Mouse (Mus musculus) intestine, embryonic 14.5 days (tissue): ENCODE data around the gene Ifit3. TPM values are rescaled to one million over a fixed set of nuclear protein-coding genes. Genes with fewer than 3 reads are reported as not detected.
A peak's percentile ranks its signal among the peaks of the same experiment; 100 is the strongest.
"Not testable (repeated sequence)": the region's sequence is repeated elsewhere in the genome, so short reads cannot be mapped to it uniquely, and the experiment has no call there.

ENCODE experiments used
- ATAC-seq: fragments of 200-750 bp; cut with Nextera tagmentation; replicated peaks from 2 replicates; pipeline ENCODE4 v1.8.0; 2017; ENCODE audit warnings: low read depth, moderate number of reproducible peaks, moderate TSS enrichment, moderate library complexity; ENCODE audit not compliant: low FRiP score, low TSS enrichment
- DNase-seq: peaks from one replicate; pipeline ENCODE4 v3.0.0-alpha.2; 2018; ENCODE audit warnings: low spot score
- H3K27ac ChIP-seq: fragments of 300-500 bp; sonication (generic); 2 replicates; pipeline ENCODE4 v1.5.1; 2014; ENCODE audit warnings: low read depth, mild to moderate bottlenecking, control low read depth
- H3K27me3 ChIP-seq: fragments of 300-500 bp; sonication (generic); replicated peaks from 2 replicates; pipeline ENCODE4 v1.6.1; 2014; ENCODE audit warnings: low read length, control low read depth; ENCODE audit not compliant: control insufficient read depth, insufficient read depth
- H3K36me3 ChIP-seq: fragments of 300-500 bp; sonication (generic); 2 replicates; pipeline ENCODE4 v1.6.1; 2014; ENCODE audit warnings: low read length, control low read depth; ENCODE audit not compliant: control insufficient read depth, insufficient read depth
- H3K4me1 ChIP-seq: fragments of 300-500 bp; sonication (generic); replicated peaks from 2 replicates; pipeline ENCODE4 v1.6.1; 2014; ENCODE audit warnings: low read length, control low read depth, mixed read lengths; ENCODE audit not compliant: control insufficient read depth, insufficient read depth
- H3K4me2 ChIP-seq: fragments of 300-500 bp; sonication (generic); 2 replicates; pipeline ENCODE4 v1.6.1; 2014; ENCODE audit warnings: low read length
- H3K4me3 ChIP-seq: fragments of 300-500 bp; sonication (generic); 2 replicates; pipeline ENCODE4 v1.5.1; 2014; ENCODE audit warnings: low read depth, low read length, control low read depth, mixed read lengths
- H3K9ac ChIP-seq: fragments of 300-500 bp; sonication (generic); 2 replicates; pipeline ENCODE4 v1.6.1; 2014; ENCODE audit warnings: mild to moderate bottlenecking, low read length
- H3K9me3 ChIP-seq: fragments of 300-500 bp; sonication (generic); 2 replicates; pipeline ENCODE4 v1.6.1; 2016; ENCODE audit warnings: low read length, control low read depth; ENCODE audit not compliant: control insufficient read depth
- WGBS: fragments of 180-500 bp; shearing (Covaris S2); extraction: QIAGEN DNeasy Blood & Tissue Kit; methylation state at CpG from one replicate; pipeline ENCODE4 v1.1.7; 2014; 5-methylcytosine and 5-hydroxymethylcytosine counted together
- polyA plus RNA-seq: library from polyadenylated mRNA; unstranded; fragments of >200 nt; fragmentation: Nextera tagmentation; extraction: Ambion mirVana; gene quantifications from 2 replicates; pipeline ENCODE4 v1.2.1, GENCODE M21; 2014

Gene Ifit3
- polyA plus RNA-seq, 1 experiment from 2014 or later, result 0.60 TPM

DNA sequence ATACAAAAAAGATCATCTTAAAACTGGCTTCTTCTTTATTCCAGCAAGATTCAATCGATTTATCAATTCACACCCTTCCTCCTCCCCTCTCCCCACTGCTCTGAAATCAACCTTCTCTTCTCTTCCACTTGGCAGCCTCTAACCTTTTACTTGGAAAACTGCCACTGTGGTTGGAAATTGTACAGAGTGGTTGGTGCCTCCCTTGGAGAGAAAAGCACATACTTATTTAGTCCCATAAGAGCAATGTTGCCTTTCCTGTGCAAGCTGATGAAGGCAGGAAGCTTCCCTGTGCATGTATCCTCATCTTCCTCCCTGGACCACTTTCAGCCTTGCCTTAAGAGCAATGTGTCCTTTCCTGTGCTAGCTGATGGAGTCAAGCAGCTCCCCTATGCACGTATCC is 15.0 kb downstream of the Ifit3 start:
- Histone ChIP-seq H3K27ac (no peak overlapping the region), H3K4me2 (no peak overlapping the region), H3K36me3 (no peaks in the 10 kb centered on the region), H3K4me3 (no peak overlapping the region), H3K9me3 (no peaks in the 10 kb centered on the region), H3K9ac (no peak overlapping the region), H3K4me1 (no peaks in the 10 kb centered on the region), H3K27me3 (no peaks in the 10 kb centered on the region)
- DNase-seq (no peak), ATAC-seq (no peak)
- 86% methylated on average over 2 of the region's 2 CpGs for WGBS

DNA sequence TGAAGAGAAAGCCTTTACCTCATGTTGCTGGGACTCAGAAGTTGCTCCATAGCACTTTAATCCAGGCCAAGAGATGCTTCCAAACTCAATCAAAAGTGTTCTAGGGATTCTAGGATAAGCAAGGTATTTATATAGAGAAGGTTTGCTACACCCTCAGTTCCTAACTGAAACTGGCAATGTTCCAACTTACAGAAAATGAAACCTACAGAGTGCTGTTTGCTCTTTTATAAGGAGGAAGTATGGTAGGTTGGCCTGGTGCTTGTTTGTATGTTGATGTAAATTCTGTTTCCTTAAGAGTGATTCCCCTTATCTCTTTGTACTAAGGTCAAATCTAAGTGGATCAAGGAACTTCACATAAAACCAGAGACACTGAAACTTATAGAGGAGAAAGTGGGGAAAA is 15.9 kb downstream of the Ifit3 start:
- H3K27ac ChIP-seq, DNase-seq, H3K4me1 ChIP-seq, H3K4me3 ChIP-seq, H3K36me3 ChIP-seq, H3K9me3 ChIP-seq, H3K27me3 ChIP-seq, H3K4me2 ChIP-seq, ATAC-seq, H3K9ac ChIP-seq: not testable (repeated sequence)

DNA sequence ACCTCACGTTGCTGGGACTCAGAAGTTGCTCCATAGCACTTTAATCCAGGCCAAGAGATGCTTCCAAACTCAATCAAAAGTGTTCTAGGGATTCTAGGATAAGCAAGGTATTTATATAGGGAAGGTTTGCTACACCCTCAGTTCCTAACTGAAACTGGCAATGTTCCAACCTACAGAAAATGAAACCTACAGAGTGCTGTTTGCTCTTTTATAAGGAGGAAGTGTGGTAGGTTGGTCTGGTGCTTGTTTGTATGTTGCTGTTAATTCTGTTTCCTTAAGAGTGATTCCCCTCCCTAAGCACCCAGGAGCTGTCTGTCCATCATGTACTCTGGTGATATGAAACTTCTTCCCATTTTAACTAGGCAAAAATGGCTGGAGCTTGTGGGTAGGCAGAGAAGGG is 18.6 kb downstream of the Ifit3 start, which contains the start of gene Ifit1bl1:
Gene Ifit1bl1 (minus strand): TSS at position 69 of the 400 bp plus-strand sequence.
- not testable (repeated sequence) for H3K9ac ChIP-seq, H3K36me3 ChIP-seq, ATAC-seq, H3K9me3 ChIP-seq, DNase-seq, H3K27ac ChIP-seq, H3K4me2 ChIP-seq, H3K27me3 ChIP-seq, H3K4me3 ChIP-seq, H3K4me1 ChIP-seq
- WGBS, result 58% methylated on average over 1 of the region's 1 CpGs

DNA sequence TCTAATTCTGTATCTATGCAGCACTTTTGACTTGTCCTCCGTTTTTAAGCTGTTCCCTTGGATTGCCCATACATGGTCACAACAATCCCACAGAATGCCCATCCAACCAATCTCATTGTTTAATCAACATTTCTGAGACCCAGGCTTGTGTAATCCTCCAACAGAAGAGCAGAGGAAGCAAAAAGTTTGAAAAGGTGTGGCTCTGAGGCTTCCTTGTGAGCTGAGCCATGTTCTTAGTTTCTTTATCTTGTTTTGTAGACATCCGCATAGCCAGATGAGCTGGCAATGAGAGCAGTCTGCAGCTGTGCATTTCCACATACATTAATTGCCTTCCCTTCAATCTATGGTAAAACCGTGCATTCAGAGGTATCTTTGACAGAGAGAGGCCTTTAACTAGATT is 22.1 kb downstream of the Ifit3 start:
- H3K4me3 ChIP-seq, result no peak overlapping the region
- H3K36me3 ChIP-seq, result no peaks in the 10 kb centered on the region
- no peak overlapping the region for H3K4me2 ChIP-seq
- H3K27me3 ChIP-seq, result no peaks in the 10 kb centered on the region
- H3K9me3 ChIP-seq, result no peaks in the 10 kb centered on the region
- DNase-seq (no peak), ATAC-seq (no peak)
- WGBS, result 90% methylated on average over 3 of the region's 3 CpGs
- no peak overlapping the region for H3K9ac ChIP-seq
- no peak overlapping the region for H3K27ac ChIP-seq
- no peaks in the 10 kb centered on the region for H3K4me1 ChIP-seq

DNA sequence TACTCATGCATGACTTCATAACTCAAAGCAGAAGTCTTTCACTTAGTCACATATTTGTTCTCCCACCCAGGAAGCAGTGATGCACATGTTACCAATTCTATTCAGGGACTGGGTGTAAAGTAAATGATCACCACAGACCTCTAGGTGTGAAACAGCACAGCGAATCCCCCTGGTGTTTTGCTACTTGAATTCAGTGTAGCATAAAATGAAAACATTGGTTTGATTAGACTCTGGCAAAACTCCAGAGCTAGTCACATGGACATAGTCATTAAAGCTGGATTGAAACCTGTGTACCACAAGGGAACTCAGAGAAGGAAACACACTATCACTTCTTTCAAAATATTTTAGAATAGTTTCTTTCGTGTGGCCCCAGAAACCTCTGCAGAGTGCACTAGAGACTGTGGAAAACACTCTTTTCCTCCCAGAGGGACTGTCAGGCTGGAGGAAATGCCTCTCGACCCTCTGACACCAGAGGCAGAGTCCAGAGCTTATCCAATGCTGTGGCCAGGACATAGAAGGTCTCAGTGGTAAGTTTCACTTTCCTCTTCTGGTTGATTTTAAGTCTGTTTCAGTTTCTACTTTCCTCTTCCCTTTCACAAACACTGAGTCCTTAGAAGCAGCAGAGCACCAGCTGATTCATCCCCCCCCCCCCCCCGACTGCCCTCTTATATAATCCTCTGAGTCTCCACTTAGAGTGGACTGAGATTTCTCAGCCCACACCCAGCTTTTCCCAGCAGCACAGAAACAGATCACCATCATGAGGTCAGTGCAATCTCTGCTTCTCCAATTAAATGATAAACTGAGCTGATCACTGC is 24.1 kb downstream of the Ifit3 start, which contains the start of gene Ifit3b:
Gene Ifit3b (plus strand): TSS at position 734 of the 815 bp plus-strand sequence.
- not testable (repeated sequence) for H3K4me2 ChIP-seq, DNase-seq, H3K4me1 ChIP-seq, H3K27ac ChIP-seq, H3K4me3 ChIP-seq, H3K9ac ChIP-seq, H3K9me3 ChIP-seq, H3K36me3 ChIP-seq, H3K27me3 ChIP-seq
- peak; percentile 55; the same call in 1 of the 2 replicates for ATAC-seq
- WGBS, result 31% methylated on average over 4 of the region's 4 CpGs

DNA sequence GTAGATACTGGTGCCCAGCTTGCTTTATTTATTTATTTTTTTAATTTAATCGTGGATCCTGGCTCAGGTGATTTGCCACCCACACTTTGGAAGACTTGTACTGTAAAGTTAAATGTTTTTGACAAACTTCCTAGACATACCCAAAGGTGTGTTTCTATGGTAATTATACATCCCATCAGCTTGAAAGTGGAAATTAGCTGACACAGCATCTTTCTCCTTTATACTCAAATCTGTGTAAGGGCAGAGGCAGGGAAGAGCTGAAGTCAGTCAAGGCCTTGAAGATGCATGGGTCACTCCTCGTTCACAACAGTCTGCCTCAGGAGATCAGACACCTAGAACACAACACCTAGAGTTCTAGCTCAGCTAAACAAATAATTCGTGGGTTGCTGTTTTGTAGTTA is 26.8 kb downstream of the Ifit3 start:
- DNase-seq, H3K36me3 ChIP-seq, H3K27me3 ChIP-seq, H3K4me1 ChIP-seq, ATAC-seq, H3K4me3 ChIP-seq, H3K27ac ChIP-seq, H3K9me3 ChIP-seq, H3K4me2 ChIP-seq, H3K9ac ChIP-seq: not testable (repeated sequence)
- 73% methylated on average over 3 of the region's 3 CpGs for WGBS

DNA sequence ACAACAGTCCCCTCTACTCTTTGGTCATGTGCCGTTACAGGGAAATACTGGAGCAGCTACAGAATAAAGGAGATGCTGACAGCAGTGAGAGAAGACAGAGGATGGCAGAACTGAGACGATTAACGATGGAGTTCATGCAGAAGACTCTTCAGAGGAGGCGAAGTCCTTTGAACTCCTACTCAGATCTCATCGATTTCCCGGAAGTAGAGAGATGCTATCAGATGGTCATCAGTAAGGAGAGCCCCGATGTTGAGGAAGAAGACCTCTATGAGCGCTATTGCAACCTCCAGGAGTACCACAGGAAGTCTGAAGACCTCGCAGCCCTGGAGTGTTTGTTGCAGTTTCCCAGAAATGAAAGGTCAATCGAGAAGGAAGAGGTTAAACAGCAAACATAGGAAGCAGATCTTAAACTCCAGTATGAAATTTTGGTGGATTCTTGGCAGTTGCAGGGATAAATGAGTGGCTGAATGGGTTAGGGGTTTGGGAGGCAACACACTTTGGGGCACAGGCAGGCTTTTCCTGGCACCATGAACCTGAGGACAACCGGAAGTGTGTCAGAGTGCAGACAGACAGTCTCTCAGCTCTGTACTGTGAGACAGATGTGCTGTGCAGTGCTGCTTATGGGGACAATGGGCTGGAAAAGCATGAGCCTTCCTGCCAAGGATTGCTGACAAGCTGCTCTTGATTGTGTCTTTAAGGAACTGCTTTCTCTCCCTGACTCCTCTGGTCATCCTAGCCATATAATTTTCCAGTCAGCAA is 29.1 kb downstream of the Ifit3 start:
- H3K27me3 ChIP-seq, H3K9ac ChIP-seq, H3K4me1 ChIP-seq, H3K4me3 ChIP-seq, H3K4me2 ChIP-seq, H3K27ac ChIP-seq, ATAC-seq, H3K36me3 ChIP-seq, H3K9me3 ChIP-seq, DNase-seq: not testable (repeated sequence)
- WGBS, result 74% methylated on average over 5 of the region's 11 CpGs

DNA sequence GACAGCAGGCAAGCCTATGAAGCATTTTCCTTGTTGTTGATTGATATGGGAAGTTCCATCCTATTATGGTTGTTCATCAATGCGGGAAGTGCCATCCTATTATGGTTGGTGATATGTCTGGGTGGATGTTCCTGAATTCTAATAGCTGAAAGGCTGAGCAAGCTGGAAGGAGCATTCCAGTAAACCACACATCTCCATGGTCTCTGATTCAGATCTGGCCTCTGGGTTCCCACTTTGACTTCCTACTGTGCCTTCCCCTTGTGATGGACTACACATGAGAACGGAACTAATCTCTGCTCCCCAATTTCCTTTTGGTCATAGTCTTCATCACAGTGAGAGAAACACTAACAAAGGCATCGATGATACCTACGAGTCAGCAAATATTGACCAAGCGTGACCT is 37.5 kb downstream of the Ifit3 start:
- no peaks in the 10 kb centered on the region for H3K27me3 ChIP-seq
- H3K36me3 ChIP-seq, result no peaks in the 10 kb centered on the region
- H3K4me1 ChIP-seq, result no peaks in the 10 kb centered on the region
- H3K4me3 ChIP-seq, result no peak overlapping the region
- H3K4me2 ChIP-seq, result no peak overlapping the region
- WGBS, result 82% methylated on average over 5 of the region's 5 CpGs
- H3K9me3 ChIP-seq, result no peaks in the 10 kb centered on the region
- H3K27ac ChIP-seq, result no peak overlapping the region
- no peak for ATAC-seq
- no peak overlapping the region for H3K9ac ChIP-seq
- no peak for DNase-seq
